Mouse (Mus musculus): ENCODE results near the gene Abcd2. TPM values are rescaled to one million over a fixed set of nuclear protein-coding genes. Genes with fewer than 3 reads are reported as not detected.

Abcd2 gene
- 0.32 TPM for polyA plus RNA-seq (2012; fragmentation: generic; extraction: Trizol)
- long read RNA-seq, experiment 1, full-length matches to known transcripts: 2 of 2 reads
- long read RNA-seq, experiment 1, partial matches to known transcripts: 0 of 2 reads
- long read RNA-seq, experiment 1, other reads (novel, unspliced or antisense): 0 of 2 reads
- long read RNA-seq, experiment 2, full-length matches to known transcripts: 10 of 12 reads
- long read RNA-seq, experiment 2, partial matches to known transcripts: 0 of 12 reads
- long read RNA-seq, experiment 2, other reads (novel, unspliced or antisense): 2 of 12 reads

- peak within 1 kb of the TSS; percentile 25 for H3K4me3 ChIP-seq (ENCODE audit: insufficient read depth, poor library complexity, severe bottlenecking)
- no peaks in the 10 kb centered on the region for H3K79me2 ChIP-seq (ENCODE audit: control insufficient read depth, insufficient read depth)
- peak within 1 kb of the TSS; percentile 34 for H3ac ChIP-seq (ENCODE audit: control insufficient read depth, insufficient read length, low read depth)
- TF ChIP-seq CEBPB (IDR thresholded peaks at IDR 0.05; ENCODE audit: low read depth) (no peak), MYOG (IDR thresholded peaks at IDR 0.05; ENCODE audit: control insufficient read depth, extremely low read depth, insufficient read length) (no peak), MAX (IDR thresholded peaks at IDR 0.05) (no peak), CTCF (IDR thresholded peaks at IDR 0.05; ENCODE audit: control insufficient read depth, insufficient read depth, insufficient read length) (no peak), USF1 (IDR thresholded peaks at IDR 0.05; ENCODE audit: low read depth) (no peak), FOSL1 (IDR thresholded peaks at IDR 0.05; ENCODE audit: insufficient read depth, low read length, poor library complexity, severe bottlenecking) (no peak), MYOD1 (IDR thresholded peaks at IDR 0.05; ENCODE audit: control insufficient read depth, insufficient read length, low read depth) (no peak)
- no peaks in the 10 kb centered on the region for H3K27me3 ChIP-seq (ENCODE audit: control insufficient read depth, insufficient read depth, insufficient read length)
- no peaks in the 10 kb centered on the region for H3K36me3 ChIP-seq (ENCODE audit: control insufficient read depth, insufficient read depth)
- H3K79me3 ChIP-seq (ENCODE audit: low read depth): no peaks in the 10 kb centered on the region
Observed at GRCm38 (mm10) chr15:91191412-91192222, at the start of gene Abcd2. TSS of gene Abcd2 (minus strand) at chr15:91191799.

- TF ChIP-seq USF1 (IDR thresholded peaks at IDR 0.05; ENCODE audit: low read depth) (no peak), MYOG (IDR thresholded peaks at IDR 0.05; ENCODE audit: control insufficient read depth, extremely low read depth, insufficient read length) (no peak), MAX (IDR thresholded peaks at IDR 0.05) (no peak), CTCF (IDR thresholded peaks at IDR 0.05; ENCODE audit: control insufficient read depth, insufficient read depth, insufficient read length) (no peak), FOSL1 (IDR thresholded peaks at IDR 0.05; ENCODE audit: insufficient read depth, low read length, poor library complexity, severe bottlenecking) (no peak), MYOD1 (IDR thresholded peaks at IDR 0.05; ENCODE audit: control insufficient read depth, insufficient read length, low read depth) (no peak), CEBPB (IDR thresholded peaks at IDR 0.05; ENCODE audit: low read depth) (no peak)
- Histone ChIP-seq H3K79me2 (ENCODE audit: control insufficient read depth, insufficient read depth) (no peaks in the 10 kb centered on the region), H3K79me3 (ENCODE audit: low read depth) (no peaks in the 10 kb centered on the region), H3K4me3 (ENCODE audit: insufficient read depth, poor library complexity, severe bottlenecking) (no peak overlapping the region), H3K27me3 (ENCODE audit: control insufficient read depth, insufficient read depth, insufficient read length) (no peaks in the 10 kb centered on the region), H3ac (ENCODE audit: control insufficient read depth, insufficient read length, low read depth) (no peak overlapping the region), H3K36me3 (ENCODE audit: control insufficient read depth, insufficient read depth) (no peaks in the 10 kb centered on the region)
Observed at GRCm38 (mm10) chr15:91240683-91241335, 49.2 kb upstream of the Abcd2 start.

DNA sequence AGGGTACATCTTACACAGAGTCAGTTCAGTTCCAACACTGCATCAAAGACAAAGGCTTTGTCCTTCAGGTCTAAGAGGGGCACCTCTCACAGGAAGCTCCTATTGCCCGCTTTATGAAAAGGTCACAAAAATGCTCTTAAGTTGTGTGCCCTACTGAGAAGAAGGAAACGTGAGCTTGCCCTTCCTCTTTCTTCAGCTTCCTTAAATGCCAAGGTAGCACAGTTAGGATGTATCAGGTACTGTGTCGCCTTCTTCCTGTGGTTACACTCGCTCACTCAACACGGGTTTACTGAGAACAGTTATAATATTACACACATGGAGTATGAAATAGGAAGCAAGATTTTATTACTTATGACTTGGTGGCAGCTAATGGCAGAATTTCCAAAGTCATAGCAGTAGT is 45.7 kb upstream of the Abcd2 start:
- no peak for TF ChIP-seq MYOD1 (IDR thresholded peaks at IDR 0.05; ENCODE audit: control insufficient read depth, insufficient read length, low read depth)
- no peak for TF ChIP-seq FOSL1 (IDR thresholded peaks at IDR 0.05; ENCODE audit: insufficient read depth, low read length, poor library complexity, severe bottlenecking)
- no peak for TF ChIP-seq CEBPB (IDR thresholded peaks at IDR 0.05; ENCODE audit: low read depth)
- no peak for TF ChIP-seq MAX (IDR thresholded peaks at IDR 0.05)
- TF ChIP-seq CTCF (IDR thresholded peaks at IDR 0.05; ENCODE audit: control insufficient read depth, insufficient read depth, insufficient read length): no peak
- TF ChIP-seq USF1 (IDR thresholded peaks at IDR 0.05; ENCODE audit: low read depth): no peak
- TF ChIP-seq MYOG (IDR thresholded peaks at IDR 0.05; ENCODE audit: control insufficient read depth, extremely low read depth, insufficient read length): no peak
- no peaks in the 10 kb centered on the region for H3K79me3 ChIP-seq (ENCODE audit: low read depth)
- H3K36me3 ChIP-seq (ENCODE audit: control insufficient read depth, insufficient read depth): no peaks in the 10 kb centered on the region
- H3K4me3 ChIP-seq (ENCODE audit: insufficient read depth, poor library complexity, severe bottlenecking): no peak overlapping the region
- H3ac ChIP-seq (ENCODE audit: control insufficient read depth, insufficient read length, low read depth): no peak overlapping the region
- H3K27me3 ChIP-seq (ENCODE audit: control insufficient read depth, insufficient read depth, insufficient read length): no peaks in the 10 kb centered on the region
- H3K79me2 ChIP-seq (ENCODE audit: control insufficient read depth, insufficient read depth): no peaks in the 10 kb centered on the region

DNA sequence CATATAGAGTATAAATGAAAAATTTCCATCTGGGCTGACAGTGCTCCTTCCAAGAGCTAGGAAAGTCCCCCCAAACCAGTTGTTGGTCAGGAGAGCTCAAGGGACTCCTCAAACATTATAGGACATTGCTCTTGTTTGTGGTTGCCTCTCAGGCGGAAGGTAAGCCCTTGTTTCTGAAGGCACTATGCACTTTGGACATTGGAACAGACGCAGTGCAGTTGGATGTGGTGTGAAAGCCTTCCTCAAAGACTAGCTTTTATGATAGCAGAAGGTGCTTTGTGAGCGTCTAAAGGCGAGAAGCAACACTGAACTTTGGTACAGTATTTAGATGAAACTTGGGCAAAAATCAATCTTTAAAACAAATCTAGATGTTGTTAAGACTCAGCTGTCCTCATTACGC is 14.9 kb upstream of the Abcd2 start:
- Histone ChIP-seq H3K27me3 (ENCODE audit: control insufficient read depth, insufficient read depth, insufficient read length) (no peaks in the 10 kb centered on the region), H3K4me3 (ENCODE audit: insufficient read depth, poor library complexity, severe bottlenecking) (no peak overlapping the region), H3ac (ENCODE audit: control insufficient read depth, insufficient read length, low read depth) (no peak overlapping the region), H3K79me3 (ENCODE audit: low read depth) (no peaks in the 10 kb centered on the region), H3K36me3 (ENCODE audit: control insufficient read depth, insufficient read depth) (no peaks in the 10 kb centered on the region), H3K79me2 (ENCODE audit: control insufficient read depth, insufficient read depth) (no peaks in the 10 kb centered on the region)
- TF ChIP-seq CTCF (IDR thresholded peaks at IDR 0.05; ENCODE audit: control insufficient read depth, insufficient read depth, insufficient read length): no peak
- TF ChIP-seq FOSL1 (IDR thresholded peaks at IDR 0.05; ENCODE audit: insufficient read depth, low read length, poor library complexity, severe bottlenecking): no peak
- no peak for TF ChIP-seq USF1 (IDR thresholded peaks at IDR 0.05; ENCODE audit: low read depth)
- no peak for TF ChIP-seq MAX (IDR thresholded peaks at IDR 0.05)
- TF ChIP-seq MYOG (IDR thresholded peaks at IDR 0.05; ENCODE audit: control insufficient read depth, extremely low read depth, insufficient read length): no peak
- no peak for TF ChIP-seq CEBPB (IDR thresholded peaks at IDR 0.05; ENCODE audit: low read depth)
- no peak for TF ChIP-seq MYOD1 (IDR thresholded peaks at IDR 0.05; ENCODE audit: control insufficient read depth, insufficient read length, low read depth)

- no peaks in the 10 kb centered on the region for H3K27me3 ChIP-seq (ENCODE audit: control insufficient read depth, insufficient read depth, insufficient read length)
Observed at GRCm38 (mm10) chr15:91203521-91203920, 11.9 kb upstream of the Abcd2 start.

More at GRCm38 (mm10) chr15:91203521-91203920, 11.9 kb upstream of the Abcd2 start:
- H3K4me3 ChIP-seq (ENCODE audit: insufficient read depth, poor library complexity, severe bottlenecking): no peak overlapping the region
- no peaks in the 10 kb centered on the region for H3K79me2 ChIP-seq (ENCODE audit: control insufficient read depth, insufficient read depth)
- TF ChIP-seq MYOG (IDR thresholded peaks at IDR 0.05; ENCODE audit: control insufficient read depth, extremely low read depth, insufficient read length): no peak
- TF ChIP-seq FOSL1 (IDR thresholded peaks at IDR 0.05; ENCODE audit: insufficient read depth, low read length, poor library complexity, severe bottlenecking): no peak
- no peak for TF ChIP-seq MAX (IDR thresholded peaks at IDR 0.05)
- no peak for TF ChIP-seq MYOD1 (IDR thresholded peaks at IDR 0.05; ENCODE audit: control insufficient read depth, insufficient read length, low read depth)
- TF ChIP-seq CEBPB (IDR thresholded peaks at IDR 0.05; ENCODE audit: low read depth): no peak
- TF ChIP-seq USF1 (IDR thresholded peaks at IDR 0.05; ENCODE audit: low read depth): no peak
- no peak for TF ChIP-seq CTCF (IDR thresholded peaks at IDR 0.05; ENCODE audit: control insufficient read depth, insufficient read depth, insufficient read length)
- H3K36me3 ChIP-seq (ENCODE audit: control insufficient read depth, insufficient read depth): no peaks in the 10 kb centered on the region
- H3K79me3 ChIP-seq (ENCODE audit: low read depth): no peaks in the 10 kb centered on the region
- no peak overlapping the region for H3ac ChIP-seq (ENCODE audit: control insufficient read depth, insufficient read length, low read depth)

Data from C2C12 (cell line).